Mouse (Mus musculus): ENCODE measurements around the gene Rem2. TPM values are rescaled to one million over a fixed set of nuclear protein-coding genes. Genes with fewer than 3 reads are reported as not detected.

The Rem2 gene
- total and polyA plus RNA-seq, 2 experiments from 2014 or later, result 28.0 to 31.0 TPM

GRCm38 (mm10) chr14:54463108-54463958, 12.6 kb upstream of the Rem2 start:
- TF ChIP-seq CTCF (IDR thresholded peaks at IDR 0.05; ENCODE audit: low read depth), result no peak
- Histone ChIP-seq H3K27me3 (ENCODE audit: insufficient read depth, low read length) (no peaks in the 10 kb centered on the region), H3K36me3 (ENCODE audit: insufficient read depth) (peaks cover 10% of the 10 kb centered on the region), H3K9ac (peak overlapping the region; percentile 81), H3K9me3 (ENCODE audit: low read length) (no peaks in the 10 kb centered on the region), H3K4me1 (ENCODE audit: insufficient read depth) (no peaks in the 10 kb centered on the region), H3K4me2 (ENCODE audit: low read depth) (peak overlapping the region; percentile 91), H3K4me3 (ENCODE audit: low read depth, low read length) (peak overlapping the region; percentile 83), H3K27ac (ENCODE audit: low read depth, low read length) (peak overlapping the region; percentile 17; the same call in 1 of the 2 replicates)
- ATAC-seq (peak; percentile 47), DNase-seq (no peak)
- WGBS, result 16% methylated on average over 12 of the region's 12 CpGs

- Histone ChIP-seq H3K9ac (peak within 1 kb of the TSS; percentile 81), H3K4me1 (ENCODE audit: insufficient read depth) (no peaks in the 10 kb centered on the region), H3K4me3 (ENCODE audit: low read depth, low read length) (peak within 1 kb of the TSS; percentile 83), H3K36me3 (ENCODE audit: insufficient read depth) (peaks cover 16% of the 10 kb centered on the region), H3K27me3 (ENCODE audit: insufficient read depth, low read length) (no peaks in the 10 kb centered on the region), H3K27ac (ENCODE audit: low read depth, low read length) (peak within 1 kb of the TSS; percentile 67), H3K9me3 (ENCODE audit: low read length) (no peaks in the 10 kb centered on the region), H3K4me2 (ENCODE audit: low read depth) (peak within 1 kb of the TSS; percentile 91)
- WGBS, result under 1% methylated on average over 34 of the region's 35 CpGs
- DNase-seq (peak; percentile 85), ATAC-seq (peak; percentile 91)
- no peak for TF ChIP-seq CTCF (IDR thresholded peaks at IDR 0.05; ENCODE audit: low read depth)
Measured at GRCm38 (mm10) chr14:54463959-54464292, 12.0 kb upstream of the Rem2 start, which contains the start of gene Lrp10. TSS of gene Lrp10 (plus strand) at chr14:54464137.

GRCm38 (mm10) chr14:54464293-54465005, 11.5 kb upstream of the Rem2 start:
- no peaks in the 10 kb centered on the region for H3K27me3 ChIP-seq (ENCODE audit: insufficient read depth, low read length)
- peak; percentile 63 for TF ChIP-seq CTCF (IDR thresholded peaks at IDR 0.05; ENCODE audit: low read depth)
- H3K9me3 ChIP-seq (ENCODE audit: low read length), result no peaks in the 10 kb centered on the region
- DNase-seq, result peak; percentile 61
- H3K4me3 ChIP-seq (ENCODE audit: low read depth, low read length), result peak overlapping the region; percentile 83
- no peaks in the 10 kb centered on the region for H3K4me1 ChIP-seq (ENCODE audit: insufficient read depth)
- WGBS, result 1% methylated on average over 45 of the region's 57 CpGs
- H3K9ac ChIP-seq, result peak overlapping the region; percentile 81
- H3K36me3 ChIP-seq (ENCODE audit: insufficient read depth), result peaks cover 21% of the 10 kb centered on the region
- ATAC-seq, result peak; percentile 62
- H3K4me2 ChIP-seq (ENCODE audit: low read depth), result peak overlapping the region; percentile 91
- H3K27ac ChIP-seq (ENCODE audit: low read depth, low read length), result peak overlapping the region; percentile 67; the same call in 1 of the 2 replicates

GRCm38 (mm10) chr14:54471467-54471866, 4.4 kb upstream of the Rem2 start:
- no peak for DNase-seq
- ATAC-seq, result no peak
- TF ChIP-seq CTCF (IDR thresholded peaks at IDR 0.05; ENCODE audit: low read depth), result no peak
- Histone ChIP-seq H3K4me2 (ENCODE audit: low read depth) (no peak overlapping the region), H3K27ac (ENCODE audit: low read depth, low read length) (no peak overlapping the region), H3K9ac (no peak overlapping the region), H3K9me3 (ENCODE audit: low read length) (no peaks in the 10 kb centered on the region), H3K36me3 (ENCODE audit: insufficient read depth) (peaks cover 27% of the 10 kb centered on the region), H3K27me3 (ENCODE audit: insufficient read depth, low read length) (no peaks in the 10 kb centered on the region), H3K4me1 (ENCODE audit: insufficient read depth) (no peaks in the 10 kb centered on the region), H3K4me3 (ENCODE audit: low read depth, low read length) (no peak overlapping the region)
- 83% methylated on average over 2 of the region's 2 CpGs for WGBS

- H3K9ac ChIP-seq, result no peak overlapping the region
- no peaks in the 10 kb centered on the region for H3K9me3 ChIP-seq (ENCODE audit: low read length)
- H3K4me2 ChIP-seq (ENCODE audit: low read depth), result no peak overlapping the region
- WGBS, result 37% methylated on average over 5 of the region's 5 CpGs
- no peaks in the 10 kb centered on the region for H3K4me1 ChIP-seq (ENCODE audit: insufficient read depth)
- H3K4me3 ChIP-seq (ENCODE audit: low read depth, low read length), result no peak overlapping the region
- no peak for TF ChIP-seq CTCF (IDR thresholded peaks at IDR 0.05; ENCODE audit: low read depth)
- H3K27me3 ChIP-seq (ENCODE audit: insufficient read depth, low read length), result no peaks in the 10 kb centered on the region
- DNase-seq (peak; percentile 41), ATAC-seq (no peak)
- no peak overlapping the region for H3K27ac ChIP-seq (ENCODE audit: low read depth, low read length)
- peaks cover 23% of the 10 kb centered on the region for H3K36me3 ChIP-seq (ENCODE audit: insufficient read depth)
Measured at GRCm38 (mm10) chr14:54472671-54473070, 3.2 kb upstream of the Rem2 start.

- no peak for ATAC-seq
- TF ChIP-seq CTCF (IDR thresholded peaks at IDR 0.05; ENCODE audit: low read depth), result no peak
- Histone ChIP-seq H3K27me3 (ENCODE audit: insufficient read depth, low read length) (no peaks in the 10 kb centered on the region), H3K36me3 (ENCODE audit: insufficient read depth) (peaks cover 4% of the 10 kb centered on the region; the same call in 1 of the 2 replicates), H3K9me3 (ENCODE audit: low read length) (no peaks in the 10 kb centered on the region), H3K4me3 (ENCODE audit: low read depth, low read length) (no peak overlapping the region), H3K4me1 (ENCODE audit: insufficient read depth) (0 out of 2 replicates have a peak, but pooled peaks cover 3% of the 10 kb centered on the region), H3K9ac (no peak overlapping the region), H3K4me2 (ENCODE audit: low read depth) (no peak overlapping the region), H3K27ac (ENCODE audit: low read depth, low read length) (no peak overlapping the region)
- DNase-seq, result no peak
- WGBS, result 67% methylated on average over 5 of the region's 5 CpGs
Measured at GRCm38 (mm10) chr14:54474744-54475143, 1.2 kb upstream of the Rem2 start.

Measured in forebrain, postnatal 0 days (tissue).